Mouse (Mus musculus) lung, embryonic 15.5 days (tissue): ENCODE measurements around the gene Hpse. TPM values are rescaled to one million over a fixed set of nuclear protein-coding genes. Genes with fewer than 3 reads are reported as not detected.

Experiments used
- ATAC-seq: fragments of 200-750 bp; cut with Nextera tagmentation; 2 replicates; pipeline ENCODE4 v1.8.0; 2017; ENCODE audit warnings: moderate number of reproducible peaks, borderline replicate concordance; ENCODE audit not compliant: low FRiP score, low TSS enrichment; ENCODE audit errors: extremely low read depth
- H3K27ac ChIP-seq: fragments of 300-500 bp; sonication (generic); 2 replicates; pipeline ENCODE4 v1.5.1; 2015; ENCODE audit warnings: moderate library complexity, mild to moderate bottlenecking, inconsistent platforms
- H3K27me3 ChIP-seq: fragments of 300-500 bp; sonication (generic); 2 replicates; pipeline ENCODE4 v1.6.1; 2015; ENCODE audit warnings: inconsistent platforms
- H3K36me3 ChIP-seq: fragments of 300-500 bp; sonication (generic); 2 replicates; pipeline ENCODE4 v1.6.1; 2015; ENCODE audit warnings: inconsistent platforms
- H3K4me1 ChIP-seq: fragments of 300-500 bp; sonication (generic); 2 replicates; pipeline ENCODE4 v1.6.1; 2015; ENCODE audit warnings: inconsistent platforms
- H3K4me2 ChIP-seq: fragments of 300-500 bp; sonication (generic); 2 replicates; pipeline ENCODE4 v1.6.1; 2015; ENCODE audit warnings: inconsistent platforms, mild to moderate bottlenecking, moderate library complexity
- H3K4me3 ChIP-seq: fragments of 300-500 bp; sonication (generic); 2 replicates; pipeline ENCODE4 v1.5.1; 2015; ENCODE audit warnings: mild to moderate bottlenecking, inconsistent platforms
- H3K9ac ChIP-seq: fragments of 300-500 bp; sonication (generic); 2 replicates; pipeline ENCODE4 v1.6.1; 2015; ENCODE audit warnings: inconsistent platforms
- H3K9me3 ChIP-seq: fragments of 300-500 bp; sonication (generic); 2 replicates; pipeline ENCODE4 v1.6.1; 2016; ENCODE audit warnings: inconsistent platforms
- WGBS: fragments of 180-500 bp; shearing (Covaris S2); methylation state at CpG from one replicate; pipeline ENCODE4 v1.1.7; 2015; 5-methylcytosine and 5-hydroxymethylcytosine counted together
- polyA plus RNA-seq: library from polyadenylated mRNA; unstranded; fragments of >200 nt; fragmentation: Nextera tagmentation; extraction: Ambion mirVana; gene quantifications from 2 replicates; pipeline ENCODE4 v1.2.1, GENCODE M21; 2015

Gene Hpse
- polyA plus RNA-seq, 1 experiment from 2014 or later = 5.0 TPM

GRCm38 (mm10) chr5:100726001-100726400, 6.5 kb upstream of the Hpse start:
- H3K9ac ChIP-seq = no peak overlapping the region
- H3K9me3 ChIP-seq = no peaks in the 10 kb centered on the region
- WGBS = 65% methylated on average over 4 of the region's 4 CpGs
- no peaks in the 10 kb centered on the region for H3K36me3 ChIP-seq
- no peaks in the 10 kb centered on the region for H3K27me3 ChIP-seq
- no peak overlapping the region for H3K27ac ChIP-seq
- H3K4me1 ChIP-seq = no peaks in the 10 kb centered on the region
- H3K4me3 ChIP-seq = no peak overlapping the region
- H3K4me2 ChIP-seq = no peak overlapping the region
- ATAC-seq = no peak

GRCm38 (mm10) chr5:100716762-100717161, 2.8 kb downstream of the Hpse start:
- Histone ChIP-seq H3K4me3 (no peak overlapping the region), H3K27me3 (no peaks in the 10 kb centered on the region), H3K4me2 (no peak overlapping the region), H3K9me3 (no peaks in the 10 kb centered on the region), H3K4me1 (0 out of 2 replicates have a peak, but pooled peaks cover 7% of the 10 kb centered on the region), H3K36me3 (no peaks in the 10 kb centered on the region), H3K9ac (no peak overlapping the region), H3K27ac (no peak overlapping the region)
- WGBS = 90% methylated on average over 15 of the region's 15 CpGs
- no peak for ATAC-seq

GRCm38 (mm10) chr5:100711219-100711618, 8.3 kb downstream of the Hpse start:
- H3K27ac ChIP-seq = no peak overlapping the region
- H3K4me3 ChIP-seq = no peak overlapping the region
- no peaks in the 10 kb centered on the region for H3K27me3 ChIP-seq
- H3K4me1 ChIP-seq = no peaks in the 10 kb centered on the region
- H3K36me3 ChIP-seq = no peaks in the 10 kb centered on the region
- 55% methylated on average over 6 of the region's 6 CpGs for WGBS
- H3K4me2 ChIP-seq = no peak overlapping the region
- no peak for ATAC-seq
- H3K9me3 ChIP-seq = no peaks in the 10 kb centered on the region
- no peak overlapping the region for H3K9ac ChIP-seq

GRCm38 (mm10) chr5:100710012-100710411, 9.5 kb downstream of the Hpse start:
- Histone ChIP-seq H3K27me3 (no peaks in the 10 kb centered on the region), H3K4me2 (no peak overlapping the region), H3K9ac (no peak overlapping the region), H3K27ac (no peak overlapping the region), H3K4me1 (no peaks in the 10 kb centered on the region), H3K36me3 (no peaks in the 10 kb centered on the region), H3K9me3 (no peaks in the 10 kb centered on the region), H3K4me3 (no peak overlapping the region)
- no peak for ATAC-seq
- 31% methylated on average over 2 of the region's 2 CpGs for WGBS

GRCm38 (mm10) chr5:100709035-100709434, 10.5 kb downstream of the Hpse start:
- Histone ChIP-seq H3K27me3 (no peaks in the 10 kb centered on the region), H3K27ac (no peak overlapping the region), H3K4me2 (no peak overlapping the region), H3K4me3 (no peak overlapping the region), H3K4me1 (no peaks in the 10 kb centered on the region), H3K9ac (no peak overlapping the region), H3K36me3 (no peaks in the 10 kb centered on the region), H3K9me3 (no peaks in the 10 kb centered on the region)
- ATAC-seq = no peak
- 81% methylated on average over 6 of the region's 6 CpGs for WGBS

GRCm38 (mm10) chr5:100706675-100707074, 12.8 kb downstream of the Hpse start:
- WGBS = 64% methylated on average over 8 of the region's 8 CpGs
- H3K4me3 ChIP-seq = no peak overlapping the region
- ATAC-seq = no peak
- no peaks in the 10 kb centered on the region for H3K27me3 ChIP-seq
- H3K9ac ChIP-seq = no peak overlapping the region
- H3K9me3 ChIP-seq = no peaks in the 10 kb centered on the region
- H3K27ac ChIP-seq = no peak overlapping the region
- H3K4me2 ChIP-seq = no peak overlapping the region
- no peaks in the 10 kb centered on the region for H3K4me1 ChIP-seq
- no peaks in the 10 kb centered on the region for H3K36me3 ChIP-seq

GRCm38 (mm10) chr5:100704272-100704671, 15.2 kb downstream of the Hpse start:
- Histone ChIP-seq H3K9me3 (no peaks in the 10 kb centered on the region), H3K27ac (no peak overlapping the region), H3K9ac (no peak overlapping the region), H3K4me1 (no peaks in the 10 kb centered on the region), H3K27me3 (no peaks in the 10 kb centered on the region), H3K36me3 (no peaks in the 10 kb centered on the region), H3K4me3 (no peak overlapping the region), H3K4me2 (no peak overlapping the region)
- 94% methylated on average over 2 of the region's 2 CpGs for WGBS
- no peak for ATAC-seq

GRCm38 (mm10) chr5:100702325-100702724, 17.2 kb downstream of the Hpse start:
- H3K4me2 ChIP-seq = no peak overlapping the region
- no peaks in the 10 kb centered on the region for H3K36me3 ChIP-seq
- ATAC-seq = no peak
- whole genome bisulfite sequencing = 85% methylated on average over 3 of the region's 3 CpGs
- H3K4me1 ChIP-seq = no peaks in the 10 kb centered on the region
- H3K9ac ChIP-seq = no peak overlapping the region
- H3K9me3 ChIP-seq = no peaks in the 10 kb centered on the region
- H3K27me3 ChIP-seq = no peaks in the 10 kb centered on the region
- H3K27ac ChIP-seq = no peak overlapping the region
- H3K4me3 ChIP-seq = no peak overlapping the region

GRCm38 (mm10) chr5:100700861-100701620, 18.5 kb downstream of the Hpse start:
- WGBS = 78% methylated on average over 13 of the region's 13 CpGs
- H3K27me3 ChIP-seq = no peaks in the 10 kb centered on the region
- no peak overlapping the region for H3K4me2 ChIP-seq
- no peaks in the 10 kb centered on the region for H3K36me3 ChIP-seq
- H3K9me3 ChIP-seq = no peaks in the 10 kb centered on the region
- no peak overlapping the region for H3K27ac ChIP-seq
- no peak overlapping the region for H3K4me3 ChIP-seq
- ATAC-seq = no peak
- H3K9ac ChIP-seq = no peak overlapping the region
- no peaks in the 10 kb centered on the region for H3K4me1 ChIP-seq

- no peak overlapping the region for H3K27ac ChIP-seq
- no peak for ATAC-seq
- H3K4me3 ChIP-seq = no peak overlapping the region
- no peaks in the 10 kb centered on the region for H3K36me3 ChIP-seq
- H3K9ac ChIP-seq = no peak overlapping the region
- H3K4me2 ChIP-seq = no peak overlapping the region
- WGBS = 31% methylated on average over 2 of the region's 2 CpGs
- no peaks in the 10 kb centered on the region for H3K9me3 ChIP-seq
- H3K4me1 ChIP-seq = no peaks in the 10 kb centered on the region
- no peaks in the 10 kb centered on the region for H3K27me3 ChIP-seq
These were observed 21.6 kb downstream of the Hpse start for GRCm38 (mm10) chr5:100697886-100698285.

- Histone ChIP-seq H3K4me2 (no peak overlapping the region), H3K36me3 (no peaks in the 10 kb centered on the region), H3K9ac (no peak overlapping the region), H3K4me1 (no peaks in the 10 kb centered on the region), H3K27ac (no peak overlapping the region), H3K27me3 (no peaks in the 10 kb centered on the region), H3K4me3 (no peak overlapping the region), H3K9me3 (no peaks in the 10 kb centered on the region)
- ATAC-seq = no peak
- 74% methylated on average over 2 of the region's 2 CpGs for WGBS
These were observed 22.1 kb downstream of the Hpse start for GRCm38 (mm10) chr5:100697398-100697797.

GRCm38 (mm10) chr5:100685631-100686030, 33.9 kb downstream of the Hpse start:
- no peaks in the 10 kb centered on the region for H3K4me1 ChIP-seq
- no peaks in the 10 kb centered on the region for H3K9me3 ChIP-seq
- H3K4me2 ChIP-seq = no peak overlapping the region
- H3K27ac ChIP-seq = no peak overlapping the region
- 65% methylated on average over 4 of the region's 4 CpGs for WGBS
- no peaks in the 10 kb centered on the region for H3K36me3 ChIP-seq
- no peak for ATAC-seq
- no peak overlapping the region for H3K9ac ChIP-seq
- no peaks in the 10 kb centered on the region for H3K27me3 ChIP-seq
- H3K4me3 ChIP-seq = no peak overlapping the region

GRCm38 (mm10) chr5:100680542-100680933, 39.0 kb downstream of the Hpse start:
- H3K27ac ChIP-seq = no peak overlapping the region
- H3K27me3 ChIP-seq = no peaks in the 10 kb centered on the region
- WGBS = 82% methylated on average over 6 of the region's 6 CpGs
- H3K4me2 ChIP-seq = no peak overlapping the region
- H3K9me3 ChIP-seq = no peaks in the 10 kb centered on the region
- no peaks in the 10 kb centered on the region for H3K36me3 ChIP-seq
- H3K4me3 ChIP-seq = no peak overlapping the region
- no peak overlapping the region for H3K9ac ChIP-seq
- no peaks in the 10 kb centered on the region for H3K4me1 ChIP-seq
- ATAC-seq = no peak
